21 mouse cellular contexts compared by ENCODE assay signal in genomic region chr1:38688216-38688615, GRCm38 (mm10). TPM values are rescaled to one million over a fixed set of nuclear protein-coding genes. Genes with fewer than 3 reads are reported as not detected.
DNase-seq lines count a peak whose midpoint lies in the region; ATAC-seq and TF ChIP-seq lines count a peak whose summit lies in the region.
"Had no signal": no experiment of that assay in that cellular context is flagged by ENCODE, and none has a peak within 500 bp of the region (broad histone marks: within the 10 kb centered on the region; RNA-seq: fewer than 3 reads in every experiment).

No protein-coding gene starts in this region.

- no peaks in the 10 kb centered on the region for H3K36me3 ChIP-seq in embryonic facial prominence, embryonic 12.5 days
- no peaks in the 10 kb centered on the region for H3K36me3 ChIP-seq in limb, embryonic 13.5 days
- no peaks in the 10 kb centered on the region for H3K36me3 ChIP-seq in intestine, postnatal 0 days (ENCODE audit: control insufficient read depth, insufficient read depth)
- H3K36me3 ChIP-seq: forebrain, embryonic 12.5 days; G1E; heart, embryonic 13.5 days; hindbrain, embryonic 15.5 days had no signal

- H3K27me3 ChIP-seq in embryonic facial prominence, embryonic 12.5 days, result no peaks in the 10 kb centered on the region
- no peaks in the 10 kb centered on the region for H3K27me3 ChIP-seq in limb, embryonic 13.5 days
- H3K27me3 ChIP-seq in intestine, postnatal 0 days (replicated peaks; ENCODE audit: control insufficient read depth, insufficient read depth, low read length), result no peaks in the 10 kb centered on the region
- H3K27me3 ChIP-seq: forebrain, embryonic 12.5 days; heart, embryonic 13.5 days; hindbrain, embryonic 15.5 days had no signal

- no peak for TF ChIP-seq CTCF in embryonic fibroblast, embryonic 13.5 days (IDR thresholded peaks at IDR 0.05; ENCODE audit: borderline replicate concordance, insufficient read depth, low read length)
- TF ChIP-seq CTCF in intestine, postnatal 0 days (IDR thresholded peaks at IDR 0.05; ENCODE audit: low read depth), result no peak
- no peak for TF ChIP-seq CTCF in left cerebral cortex, adult 2 months (IDR thresholded peaks at IDR 0.05)

- 20% methylated on average over 5 of the region's 5 CpGs for WGBS in embryonic facial prominence, embryonic 12.5 days
- 47% methylated on average over 5 of the region's 5 CpGs for WGBS in limb, embryonic 13.5 days
- 59% methylated on average over 5 of the region's 5 CpGs for WGBS in intestine, postnatal 0 days

- H3K4me1 ChIP-seq in embryonic facial prominence, embryonic 12.5 days, result peaks cover 15% of the 10 kb centered on the region
- H3K4me1 ChIP-seq in embryonic fibroblast, embryonic 13.5 days (ENCODE audit: control insufficient read depth, insufficient read depth, low read length), result no peaks in the 10 kb centered on the region
- peaks cover 7% of the 10 kb centered on the region; the same call in 1 of the 2 replicates for H3K4me1 ChIP-seq in limb, embryonic 13.5 days
- no peaks in the 10 kb centered on the region for H3K4me1 ChIP-seq in intestine, postnatal 0 days (replicated peaks; ENCODE audit: control insufficient read depth, insufficient read depth, low read length)
- H3K4me1 ChIP-seq: forebrain, embryonic 12.5 days; heart, embryonic 13.5 days; hindbrain, embryonic 15.5 days had no signal

- H3K4me3 ChIP-seq in embryonic facial prominence, embryonic 12.5 days, result no peak overlapping the region
- no peak overlapping the region for H3K4me3 ChIP-seq in embryonic fibroblast, embryonic 13.5 days (ENCODE audit: insufficient read depth, low read length)
- no peak overlapping the region for H3K4me3 ChIP-seq in limb, embryonic 13.5 days
- no peak overlapping the region for H3K4me3 ChIP-seq in intestine, postnatal 0 days (ENCODE audit: low read depth, low read length)
- no peak overlapping the region for H3K4me3 ChIP-seq in left cerebral cortex, adult 2 months
- H3K4me3 ChIP-seq: forebrain, embryonic 12.5 days; heart, embryonic 13.5 days; hindbrain, embryonic 15.5 days had no signal

- no peak overlapping the region for H3K9ac ChIP-seq in embryonic facial prominence, embryonic 12.5 days
- no peak overlapping the region for H3K9ac ChIP-seq in limb, embryonic 13.5 days
- H3K9ac ChIP-seq in intestine, postnatal 0 days (ENCODE audit: low read depth, low read length), result no peak overlapping the region
- H3K9ac ChIP-seq: forebrain, embryonic 12.5 days; heart, embryonic 13.5 days; hindbrain, embryonic 15.5 days had no signal

- peak overlapping the region; percentile 75 for H3K27ac ChIP-seq in embryonic facial prominence, embryonic 12.5 days
- 0 out of 2 replicates have a peak overlapping the region, but pooled peaks have one; percentile 5 for H3K27ac ChIP-seq in embryonic fibroblast, embryonic 13.5 days (ENCODE audit: insufficient read depth, low read length)
- H3K27ac ChIP-seq in limb, embryonic 13.5 days, result 0 out of 2 replicates have a peak overlapping the region, but pooled peaks have one; percentile 1
- no peak overlapping the region for H3K27ac ChIP-seq in intestine, postnatal 0 days (ENCODE audit: low read depth, low read length)
- H3K27ac ChIP-seq in left cerebral cortex, adult 2 months, result no peak overlapping the region
- H3K27ac ChIP-seq: forebrain, embryonic 12.5 days; heart, embryonic 13.5 days; hindbrain, embryonic 15.5 days had no signal

- H3K9me3 ChIP-seq in embryonic facial prominence, embryonic 12.5 days, result no peaks in the 10 kb centered on the region
- H3K9me3 ChIP-seq in limb, embryonic 13.5 days, result no peaks in the 10 kb centered on the region
- H3K9me3 ChIP-seq in intestine, postnatal 0 days (ENCODE audit: control insufficient read depth), result no peaks in the 10 kb centered on the region
- H3K9me3 ChIP-seq: forebrain, embryonic 12.5 days; G1E; heart, embryonic 13.5 days; hindbrain, embryonic 15.5 days had no signal

- intact Hi-C loops in left cerebral cortex, adult 2 months (cut with DNase I), result no loop called here

- no peak overlapping the region for H3K4me2 ChIP-seq in embryonic facial prominence, embryonic 12.5 days (replicated peaks)
- H3K4me2 ChIP-seq in limb, embryonic 13.5 days (replicated peaks), result no peak overlapping the region
- H3K4me2 ChIP-seq in intestine, postnatal 0 days (replicated peaks; ENCODE audit: low read depth), result no peak overlapping the region
- H3K4me2 ChIP-seq: forebrain, embryonic 12.5 days; heart, embryonic 13.5 days; hindbrain, embryonic 15.5 days had no signal

- TF ChIP-seq POLR2A in embryonic fibroblast, embryonic 13.5 days (IDR thresholded peaks at IDR 0.05; ENCODE audit: low read depth, low read length), result no peak

- no peak for ATAC-seq in embryonic facial prominence, embryonic 12.5 days (ENCODE audit: insufficient number of reproducible peaks, insufficient read depth, low FRiP score, low TSS enrichment)
- no peak for ATAC-seq in limb, embryonic 13.5 days (ENCODE audit: low FRiP score, low read depth)
- ATAC-seq in intestine, postnatal 0 days, result no peak
- ATAC-seq: CD4-positive, CD25-positive, alpha-beta regulatory T cell, adult 4 months; forebrain, embryonic 16.5 days had no signal

- peak; percentile 10 for DNase-seq in embryo, embryonic 10.5 days (ENCODE audit: low spot score)
- DNase-seq in embryo, embryonic 10 days (ENCODE audit: low spot score), result no peak
- DNase-seq in left cerebral cortex, adult 2 months (ENCODE audit: extremely low spot score in 1 of 2, low spot score in 2 of 2), result no peak
- DNase-seq in lung, postnatal 10 days, result no peak
- DNase-seq: adrenal gland, adult 8-10 months; adrenal gland, postnatal 36 days; B cell, adult 2 months; cerebellum, adult 2 months; cerebellum, postnatal 10 days; gastrocnemius, postnatal 14 days; heart, postnatal 36 days had no signal

RNA-seq across cellular contexts. Expression of gene Aff3, which starts 23.5 kb away (rescaled TPM):
- 32.9 and 38.0 TPM in 2 replicates for polyA plus RNA-seq in embryonic facial prominence, embryonic 12.5 days (2016; fragmentation: Nextera tagmentation; extraction: Ambion mirVana)
- 8.1 and 20.0 TPM in 2 replicates for polyA plus RNA-seq in embryonic fibroblast, embryonic 13.5 days (2011; ENCODE audit: insufficient read length, low read depth, missing spikeins)
- polyA plus RNA-seq in limb, embryonic 13.5 days (2015; fragmentation: Nextera tagmentation; extraction: Ambion mirVana), result 20.6 and 24.9 TPM in 2 replicates
- polyA plus RNA-seq in intestine, postnatal 0 days (2015; fragmentation: Nextera tagmentation; extraction: Ambion mirVana), result 2.1 TPM in 2 replicates
- 100 to 1,000 TPM in 1 of 2 experiments, 10 to 100 TPM in 1; 98.8 to 108 TPM for total RNA-seq in left cerebral cortex, adult 2 months (2021)

Comparison
In these comparisons a context has a peak if more than half of its experiments do, and no peak if none do; other contexts are left out.
1. H3K27ac ChIP-seq: peak in embryonic facial prominence, embryonic 12.5 days (single experiment), embryonic fibroblast, embryonic 13.5 days (single experiment) and limb, embryonic 13.5 days (single experiment); none in intestine, postnatal 0 days (single experiment) and left cerebral cortex, adult 2 months (single experiment).